Mouse (Mus musculus) MEL (cell line): ENCODE data around the gene Gm1123. TPM values are rescaled to one million over a fixed set of nuclear protein-coding genes. Genes with fewer than 3 reads are reported as not detected.

Experiments used
- DNase-seq: peaks from one replicate; pipeline ENCODE4 v3.0.0; 2011; ENCODE audit warnings: low read depth, low spot score
- H3K27ac ChIP-seq: 2 replicates; pipeline ENCODE4 v1.5.1; 2012; ENCODE audit warnings: low read depth, mild to moderate bottlenecking, control low read depth, low read length, moderate library complexity; ENCODE audit not compliant: control insufficient read depth
- H3K27me3 ChIP-seq, 2 experiments: fragments of 150-350 bp in 1 of 2; sonication (generic) in 1 of 2; 2 replicates each; pipeline ENCODE4 v1.6.1; 2012; ENCODE audit warnings: low read length in 2 of 2, mild to moderate bottlenecking in 2 of 2, improper control_type of control experiment in 1 of 2, moderate library complexity in 1 of 2; ENCODE audit not compliant: insufficient read depth in 2 of 2, control insufficient read depth in 1 of 2
- H3K36me3 ChIP-seq, 2 experiments: 2 replicates each; pipeline ENCODE4 v1.6.1; 2012 to 2014; ENCODE audit warnings: low read length in 2 of 2, improper control_type of control experiment in 1 of 2, inconsistent platforms in 1 of 2, mild to moderate bottlenecking in 1 of 2; ENCODE audit not compliant: insufficient read depth in 2 of 2, control insufficient read depth in 1 of 2
- H3K4me1 ChIP-seq, 2 experiments: fragments of 150-350 bp in 1 of 2; sonication (generic) in 1 of 2; 2 replicates each; pipeline ENCODE4 v1.6.1; 2012; ENCODE audit warnings: low read length in 2 of 2, improper control_type of control experiment in 1 of 2, mild to moderate bottlenecking in 1 of 2; ENCODE audit not compliant: insufficient read depth in 2 of 2, control insufficient read depth in 1 of 2
- H3K4me3 ChIP-seq, 2 experiments: fragments of 150-350 bp in 1 of 2; sonication (generic) in 1 of 2; 2 replicates each; pipeline ENCODE4 v1.5.1; 2012; ENCODE audit warnings: low read depth in 2 of 2, low read length in 2 of 2, mild to moderate bottlenecking in 2 of 2, moderate library complexity in 2 of 2, control low read depth in 1 of 2, improper control_type of control experiment in 1 of 2; ENCODE audit not compliant: control insufficient read depth in 1 of 2, insufficient read depth in 1 of 2
- H3K79me2 ChIP-seq: 2 replicates; pipeline ENCODE4 v1.6.1; 2012; ENCODE audit warnings: mild to moderate bottlenecking, low read length, moderate library complexity; ENCODE audit not compliant: control insufficient read depth, poor library complexity, insufficient read depth
- H3K9ac ChIP-seq: 2 replicates; pipeline ENCODE4 v1.6.1; 2012; ENCODE audit warnings: low read depth, mild to moderate bottlenecking, control low read depth, low read length, moderate library complexity; ENCODE audit not compliant: control insufficient read depth, poor library complexity, severe bottlenecking
- H3K9me3 ChIP-seq: fragments of 150-350 bp; sonication (generic); replicated peaks from 2 replicates; pipeline ENCODE4 v1.6.1; 2012; ENCODE audit warnings: mild to moderate bottlenecking, low read length, improper control_type of control experiment, moderate library complexity; ENCODE audit not compliant: insufficient read depth
- BHLHE40 ChIP-seq: IDR thresholded peaks from 2 replicates; pipeline ENCODE4 v1.6.1; 2012; ENCODE audit warnings: low read depth, mild to moderate bottlenecking, inconsistent platforms, low read length, improper control_type of control experiment, borderline replicate concordance
- CHD1 ChIP-seq: IDR thresholded peaks from 2 replicates; pipeline ENCODE4 v1.6.1; 2012; ENCODE audit warnings: low read depth, mild to moderate bottlenecking, inconsistent platforms, low read length, improper control_type of control experiment
- CHD2 ChIP-seq: IDR thresholded peaks from 2 replicates; pipeline ENCODE4 v1.6.1; 2011; ENCODE audit warnings: low read length, improper control_type of control experiment
- CTCF ChIP-seq, 3 experiments: IDR thresholded peaks in 2 of 3; conservative IDR thresholded peaks in 1 of 3; 2 replicates each; pipeline ENCODE4 v1.5.1; 2011 to 2012; ENCODE audit warnings: low read length in 3 of 3, low read depth in 2 of 3, mild to moderate bottlenecking in 2 of 3, improper control_type of control experiment in 1 of 3, inconsistent platforms in 1 of 3, mixed read lengths in 1 of 3, moderate library complexity in 1 of 3; ENCODE audit not compliant: control insufficient read depth in 1 of 3, insufficient read depth in 1 of 3, poor library complexity in 1 of 3, severe bottlenecking in 1 of 3
- E2F4 ChIP-seq: IDR thresholded peaks from 2 replicates; pipeline ENCODE4 v1.6.1; 2011; ENCODE audit warnings: low read depth, low read length, improper control_type of control experiment, borderline replicate concordance
- EP300 ChIP-seq, 2 experiments: IDR thresholded peaks; 2 replicates each; pipeline ENCODE4 v1.6.1; 2011; ENCODE audit warnings: improper control_type of control experiment in 2 of 2, low read length in 2 of 2, low read depth in 1 of 2, mild to moderate bottlenecking in 1 of 2
- ETS1 ChIP-seq: IDR thresholded peaks from 2 replicates; pipeline ENCODE4 v1.6.1; 2012; ENCODE audit warnings: low read depth, mild to moderate bottlenecking, inconsistent platforms, low read length, improper control_type of control experiment, moderate library complexity
- GABPA ChIP-seq: IDR thresholded peaks from 2 replicates; pipeline ENCODE4 v1.6.1; 2012; ENCODE audit warnings: low read depth, mild to moderate bottlenecking, inconsistent platforms, low read length, improper control_type of control experiment, moderate library complexity
- GATA1 ChIP-seq: IDR thresholded peaks from 2 replicates; pipeline ENCODE4 v1.6.1; 2011; ENCODE audit warnings: low read depth, low read length, improper control_type of control experiment
- HCFC1 ChIP-seq: IDR thresholded peaks from 2 replicates; pipeline ENCODE4 v1.6.1; 2012; ENCODE audit warnings: low read depth, mild to moderate bottlenecking, inconsistent platforms, low read length, improper control_type of control experiment, moderate library complexity
- MAFK ChIP-seq: IDR thresholded peaks from 2 replicates; pipeline ENCODE4 v1.6.1; 2011; ENCODE audit warnings: low read depth, mild to moderate bottlenecking, low read length, improper control_type of control experiment, borderline replicate concordance
- MAX ChIP-seq: IDR thresholded peaks from 2 replicates; pipeline ENCODE4 v1.6.1; 2011; ENCODE audit warnings: low read length, improper control_type of control experiment
- MAZ ChIP-seq: IDR thresholded peaks from 2 replicates; pipeline ENCODE4 v1.6.1; 2012; ENCODE audit warnings: low read depth, mild to moderate bottlenecking, inconsistent platforms, low read length, improper control_type of control experiment
- MEF2A ChIP-seq: IDR thresholded peaks from 2 replicates; pipeline ENCODE4 v1.6.1; 2014; ENCODE audit warnings: low read depth, mild to moderate bottlenecking, inconsistent platforms, low read length, improper control_type of control experiment; ENCODE audit not compliant: poor library complexity, insufficient replicate concordance, severe bottlenecking; ENCODE audit errors: extremely low read depth
- MXI1 ChIP-seq: IDR thresholded peaks from 2 replicates; pipeline ENCODE4 v1.6.1; 2011; ENCODE audit warnings: mild to moderate bottlenecking, low read depth, low read length, improper control_type of control experiment
- MYB ChIP-seq: IDR thresholded peaks from 2 replicates; pipeline ENCODE4 v1.6.1; 2011; ENCODE audit warnings: mild to moderate bottlenecking, low read depth, low read length, improper control_type of control experiment
- MYC ChIP-seq: IDR thresholded peaks from 2 replicates; pipeline ENCODE4 v1.6.1; 2011; ENCODE audit warnings: low read depth, mild to moderate bottlenecking, low read length, improper control_type of control experiment, moderate library complexity
- NELFE ChIP-seq: IDR thresholded peaks from 2 replicates; pipeline ENCODE4 v1.6.1; 2011; ENCODE audit warnings: low read depth, low read length, improper control_type of control experiment
- NRF1 ChIP-seq: IDR thresholded peaks from 2 replicates; pipeline ENCODE4 v1.6.1; 2014; ENCODE audit warnings: low read depth, mild to moderate bottlenecking, inconsistent platforms, low read length, improper control_type of control experiment, moderate library complexity; ENCODE audit not compliant: poor library complexity, insufficient read depth, severe bottlenecking
- POLR2A ChIP-seq, 2 experiments: IDR thresholded peaks; 2 replicates each; pipeline ENCODE4 v1.6.1; 2011 to 2012; ENCODE audit warnings: low read length in 2 of 2, mild to moderate bottlenecking in 2 of 2, control low read depth in 1 of 2, improper control_type of control experiment in 1 of 2, low read depth in 1 of 2, moderate library complexity in 1 of 2; ENCODE audit not compliant: control insufficient read depth in 1 of 2, insufficient read depth in 1 of 2, poor library complexity in 1 of 2
- POLR2AphosphoS5 ChIP-seq: IDR thresholded peaks from 2 replicates; pipeline ENCODE4 v1.6.1; 2012; ENCODE audit warnings: low read depth, borderline replicate concordance, mild to moderate bottlenecking, inconsistent platforms, low read length, moderate library complexity, mixed read lengths
- RAD21 ChIP-seq: IDR thresholded peaks from 2 replicates; pipeline ENCODE4 v1.6.1; 2011; ENCODE audit warnings: mild to moderate bottlenecking, low read depth, low read length, improper control_type of control experiment
- RCOR1 ChIP-seq: IDR thresholded peaks from 2 replicates; pipeline ENCODE4 v1.6.1; 2012; ENCODE audit warnings: low read depth, mild to moderate bottlenecking, inconsistent platforms, low read length, improper control_type of control experiment
- SIN3A ChIP-seq: IDR thresholded peaks from 2 replicates; pipeline ENCODE4 v1.6.1; 2012; ENCODE audit warnings: low read length, improper control_type of control experiment, inconsistent platforms
- SMC3 ChIP-seq: IDR thresholded peaks from 2 replicates; pipeline ENCODE4 v1.6.1; 2011; ENCODE audit warnings: low read depth, low read length, improper control_type of control experiment
- TAL1 ChIP-seq: IDR thresholded peaks from 2 replicates; pipeline ENCODE4 v1.6.1; 2012; ENCODE audit warnings: mild to moderate bottlenecking, inconsistent platforms, low read length, moderate library complexity, mixed read lengths
- TBP ChIP-seq: IDR thresholded peaks from 2 replicates; pipeline ENCODE4 v1.8.0; 2011; ENCODE audit warnings: low read depth, low read length, improper control_type of control experiment
- TCF12 ChIP-seq: IDR thresholded peaks from 2 replicates; pipeline ENCODE4 v1.6.1; 2014; ENCODE audit warnings: low read depth, mild to moderate bottlenecking, inconsistent platforms, low read length, improper control_type of control experiment, moderate library complexity
- UBTF ChIP-seq: IDR thresholded peaks from 2 replicates; pipeline ENCODE4 v1.6.1; 2012; ENCODE audit warnings: low read depth, mild to moderate bottlenecking, inconsistent platforms, low read length, improper control_type of control experiment, moderate library complexity, borderline replicate concordance; ENCODE audit not compliant: insufficient read depth
- USF1 ChIP-seq: IDR thresholded peaks from 2 replicates; pipeline ENCODE4 v1.6.1; 2014; ENCODE audit warnings: low read depth, mild to moderate bottlenecking, inconsistent platforms, low read length, improper control_type of control experiment, moderate library complexity
- USF2 ChIP-seq, 2 experiments: IDR thresholded peaks; 2 replicates each; pipeline ENCODE4 v1.6.1; 2011 to 2012; ENCODE audit warnings: improper control_type of control experiment in 2 of 2, low read length in 2 of 2, borderline replicate concordance in 1 of 2, inconsistent platforms in 1 of 2, low read depth in 1 of 2, mild to moderate bottlenecking in 1 of 2; ENCODE audit not compliant: insufficient read depth in 1 of 2
- ZC3H11A ChIP-seq: IDR thresholded peaks from 2 replicates; pipeline ENCODE4 v1.6.1; 2012; ENCODE audit warnings: low read depth, mild to moderate bottlenecking, inconsistent platforms, low read length, improper control_type of control experiment
- ZKSCAN1 ChIP-seq: IDR thresholded peaks from 2 replicates; pipeline ENCODE4 v1.6.1; 2012; ENCODE audit warnings: low read depth, mild to moderate bottlenecking, inconsistent platforms, low read length, improper control_type of control experiment, moderate library complexity
- ZMIZ1 ChIP-seq: IDR thresholded peaks from 2 replicates; pipeline ENCODE4 v1.6.1; 2012; ENCODE audit warnings: low read depth, mild to moderate bottlenecking, inconsistent platforms, low read length, improper control_type of control experiment, moderate library complexity
- polyA plus RNA-seq, 2 experiments: library from polyadenylated mRNA; stranded (reverse) in 1 of 2; unstranded in 1 of 2; fragments of >175 nt in 1 of 2; fragments of >200 nt in 1 of 2; gene quantifications; 2 replicates each; pipeline versions ENCODE4 v1.2.1 to v1.2.4; 2012; ENCODE audit warnings: low replicate concordance in 2 of 2, low read depth in 1 of 2; ENCODE audit not compliant: insufficient read length in 2 of 2, insufficient read depth in 1 of 2, missing spikeins in 1 of 2
- total RNA-seq: library from RNA; depleted of rRNA; stranded (reverse); fragments of 300-350 nt; gene quantifications from 2 replicates; pipeline ENCODE4 v1.2.3, GENCODE M21; 2012

Gene Gm1123
- total and polyA plus RNA-seq, 3 experiments, result not detected

- peak; percentile 91 for DNase-seq
- Histone ChIP-seq H3K4me1 (no peaks in the 10 kb centered on the region; a peak in 1 of 4 replicates), H3K27ac (no peak overlapping the region), H3K36me3 (no peaks in the 10 kb centered on the region), H3K9me3 (no peaks in the 10 kb centered on the region), H3K27me3 (peaks cover 0 to 4% of the 10 kb centered on the region in 2 experiments; a peak in 1 of 4 replicates), H3K4me3 (peak overlapping the region; percentile 42 to 49; a peak in 3 of 4 replicates), H3K79me2 (no peaks in the 10 kb centered on the region), H3K9ac (no peak overlapping the region; the same call in 1 of the 2 replicates)
- TF ChIP-seq TCF12, result no peak
- TF ChIP-seq MXI1, result peak; percentile 31; the same call in 1 of the 2 replicates
- TF ChIP-seq USF1, result 0 out of 2 replicates have a peak, but pooled peaks have one; percentile 25
- TF ChIP-seq CHD2, result no peak
- peak; percentile 93 to 97 (median 97) for TF ChIP-seq CTCF (IDR thresholded peaks at IDR 0.05 in 2 of 3, conservative IDR thresholded peaks at IDR 0.05 in 1 of 3; ENCODE audit: control insufficient read depth in 1 of 3, insufficient read depth in 1 of 3, low read depth in 2 of 3, low read length in 3 of 3, poor library complexity in 1 of 3, severe bottlenecking in 1 of 3)
- TF ChIP-seq MYC, result 0 out of 2 replicates have a peak, but pooled peaks have one; percentile 43
- no peak for TF ChIP-seq ZMIZ1
- TF ChIP-seq NELFE, result 0 out of 2 replicates have a peak, but pooled peaks have one; percentile 26
- TF ChIP-seq E2F4, result no peak
- TF ChIP-seq MAZ, result 0 out of 2 replicates have a peak, but pooled peaks have one; percentile 40
- no peak for TF ChIP-seq MAX
- no peak for TF ChIP-seq MEF2A
- TF ChIP-seq CHD1, result no peak
- no peak for TF ChIP-seq POLR2AphosphoS5
- TF ChIP-seq ZKSCAN1, result no peak
- TF ChIP-seq UBTF, result no peak
- TF ChIP-seq SMC3, result peak; percentile 90
- TF ChIP-seq GABPA, result no peak
- no peak for TF ChIP-seq RCOR1
- TF ChIP-seq USF2 (IDR thresholded peaks at IDR 0.05; ENCODE audit: borderline replicate concordance in 1 of 2, insufficient read depth in 1 of 2, low read depth in 1 of 2, low read length in 2 of 2), result no peak
- TF ChIP-seq MYB, result no peak
- peak; percentile 57 for TF ChIP-seq SIN3A
- TF ChIP-seq ZC3H11A, result peak; percentile 62; the same call in 1 of the 2 replicates
- TF ChIP-seq ETS1, result no peak
- TF ChIP-seq TAL1, result no peak
- TF ChIP-seq RAD21, result peak; percentile 76
- no peak for TF ChIP-seq EP300 (IDR thresholded peaks at IDR 0.05; ENCODE audit: low read depth in 1 of 2, low read length in 2 of 2)
- no peak for TF ChIP-seq TBP
- TF ChIP-seq NRF1, result peak; percentile 96
- no peak for TF ChIP-seq GATA1
- peak; percentile 53 for TF ChIP-seq HCFC1
- TF ChIP-seq BHLHE40, result no peak
- no peak for TF ChIP-seq POLR2A (IDR thresholded peaks at IDR 0.05; ENCODE audit: control insufficient read depth in 1 of 2, insufficient read depth in 1 of 2, low read depth in 1 of 2, low read length in 2 of 2, poor library complexity in 1 of 2)
- TF ChIP-seq MAFK, result no peak
These were observed 55.8 kb downstream of the Gm1123 start for GRCm38 (mm10) chr9:98979431-98980416.
